Mouse (Mus musculus) heart, embryonic 11.5 days (tissue): ENCODE results near the gene Atp6v1g2. TPM values are rescaled to one million over a fixed set of nuclear protein-coding genes. Genes with fewer than 3 reads are reported as not detected.
A peak's percentile ranks its signal among the peaks of the same experiment; 100 is the strongest.

Experiments used
- ATAC-seq: fragments of 200-750 bp; cut with Nextera tagmentation; replicated peaks from 2 replicates; pipeline ENCODE4 v1.8.0; 2017; ENCODE audit warnings: moderate library complexity; ENCODE audit not compliant: insufficient number of reproducible peaks, low FRiP score, low TSS enrichment
- H3K27ac ChIP-seq: fragments of 300-500 bp; sonication (generic); 2 replicates; pipeline ENCODE4 v1.5.1; 2014; ENCODE audit warnings: mild to moderate bottlenecking, low read depth, low read length
- H3K27me3 ChIP-seq: fragments of 300-500 bp; sonication (generic); 2 replicates; pipeline ENCODE4 v1.6.1; 2014; ENCODE audit warnings: mild to moderate bottlenecking, low read length, mixed read lengths; ENCODE audit not compliant: control insufficient read depth, insufficient read depth
- H3K36me3 ChIP-seq: fragments of 300-500 bp; sonication (generic); 2 replicates; pipeline ENCODE4 v1.6.1; 2014; ENCODE audit warnings: mild to moderate bottlenecking, low read length, moderate library complexity, mixed read lengths; ENCODE audit not compliant: control insufficient read depth, insufficient read depth
- H3K4me1 ChIP-seq: fragments of 300-500 bp; sonication (generic); 2 replicates; pipeline ENCODE4 v1.6.1; 2014; ENCODE audit warnings: low read length; ENCODE audit not compliant: control insufficient read depth, insufficient read depth
- H3K4me2 ChIP-seq: fragments of 300-500 bp; sonication (generic); 2 replicates; pipeline ENCODE4 v1.6.1; 2014; ENCODE audit warnings: mild to moderate bottlenecking, moderate library complexity
- H3K4me3 ChIP-seq: fragments of 300-500 bp; sonication (generic); 2 replicates; pipeline ENCODE4 v1.5.1; 2014; ENCODE audit warnings: low read depth, low read length
- H3K9ac ChIP-seq: fragments of 300-500 bp; sonication (generic); 2 replicates; pipeline ENCODE4 v1.6.1; 2014; ENCODE audit warnings: mild to moderate bottlenecking, low read depth, low read length, moderate library complexity
- H3K9me3 ChIP-seq: fragments of 300-500 bp; sonication (generic); replicated peaks from 2 replicates; pipeline ENCODE4 v1.6.1; 2016; ENCODE audit warnings: low read length; ENCODE audit not compliant: control insufficient read depth
- WGBS: fragments of 180-500 bp; shearing (Covaris S2); extraction: QIAGEN DNeasy Blood & Tissue Kit; methylation state at CpG from one replicate; pipeline ENCODE4 v1.1.7; 2014; ENCODE audit not compliant: insufficient replicate concordance; 5-methylcytosine and 5-hydroxymethylcytosine counted together
- polyA plus RNA-seq: library from polyadenylated mRNA; unstranded; fragments of >200 nt; fragmentation: Nextera tagmentation; extraction: Ambion mirVana; gene quantifications from 2 replicates; pipeline ENCODE4 v1.2.1, GENCODE M21; 2014

Atp6v1g2 gene
- polyA plus RNA-seq, 1 experiment from 2014 or later: 10.1 TPM

- no peak for ATAC-seq
These were observed 4.0 kb downstream of the Atp6v1g2 start for GRCm38 (mm10) chr17:35237504-35237903.

GRCm38 (mm10) chr17:35239700-35240099 is 6.2 kb downstream of the Atp6v1g2 start:
- no peaks in the 10 kb centered on the region for H3K27me3 ChIP-seq
- H3K4me2 ChIP-seq: no peak overlapping the region
- WGBS: 76% methylated on average over 5 of the region's 5 CpGs
- no peaks in the 10 kb centered on the region for H3K9me3 ChIP-seq
- H3K27ac ChIP-seq: no peak overlapping the region
- H3K36me3 ChIP-seq: peaks cover 12% of the 10 kb centered on the region
- ATAC-seq: no peak
- H3K4me3 ChIP-seq: no peak overlapping the region
- H3K9ac ChIP-seq: no peak overlapping the region
- peaks cover 27% of the 10 kb centered on the region for H3K4me1 ChIP-seq

More at GRCm38 (mm10) chr17:35237504-35237903, 4.0 kb downstream of the Atp6v1g2 start:
- Histone ChIP-seq H3K27ac (no peak overlapping the region), H3K4me1 (peaks cover 23% of the 10 kb centered on the region), H3K4me2 (no peak overlapping the region), H3K9ac (no peak overlapping the region), H3K4me3 (no peak overlapping the region), H3K9me3 (no peaks in the 10 kb centered on the region), H3K36me3 (no peaks in the 10 kb centered on the region), H3K27me3 (no peaks in the 10 kb centered on the region)
- 78% methylated on average over 12 of the region's 12 CpGs for WGBS

GRCm38 (mm10) chr17:35240384-35241304 is 7.2 kb downstream of the Atp6v1g2 start:
- H3K9ac ChIP-seq: peak overlapping the region; percentile 94
- H3K9me3 ChIP-seq: no peaks in the 10 kb centered on the region
- peak overlapping the region; percentile 96 for H3K4me2 ChIP-seq
- H3K4me1 ChIP-seq: peaks cover 34% of the 10 kb centered on the region
- 28% methylated on average over 12 of the region's 12 CpGs for WGBS
- no peak for ATAC-seq
- H3K27ac ChIP-seq: peak overlapping the region; percentile 99
- peak overlapping the region; percentile 70 for H3K4me3 ChIP-seq
- H3K27me3 ChIP-seq: no peaks in the 10 kb centered on the region
- H3K36me3 ChIP-seq: peaks cover 20% of the 10 kb centered on the region

GRCm38 (mm10) chr17:35241305-35242014 is 8.0 kb downstream of the Atp6v1g2 start, which contains the start of gene Ddx39b:
Ddx39b (plus strand) TSS chr17:35241746.
- peak within 1 kb of the TSS; percentile 99 for H3K27ac ChIP-seq
- H3K27me3 ChIP-seq: no peaks in the 10 kb centered on the region
- H3K4me3 ChIP-seq: peak within 1 kb of the TSS; percentile 70
- no peaks in the 10 kb centered on the region for H3K9me3 ChIP-seq
- peaks cover 29% of the 10 kb centered on the region for H3K36me3 ChIP-seq
- H3K4me2 ChIP-seq: peak within 1 kb of the TSS; percentile 96
- under 1% methylated on average over 69 of the region's 69 CpGs for WGBS
- H3K4me1 ChIP-seq: peaks cover 37% of the 10 kb centered on the region
- peak; percentile 86 for ATAC-seq
- H3K9ac ChIP-seq: peak within 1 kb of the TSS; percentile 94

- Histone ChIP-seq H3K36me3 (peaks cover 37% of the 10 kb centered on the region), H3K9ac (peak overlapping the region; percentile 94), H3K4me1 (peaks cover 34% of the 10 kb centered on the region), H3K4me3 (peak overlapping the region; percentile 70), H3K27ac (peak overlapping the region; percentile 99), H3K4me2 (peak overlapping the region; percentile 96), H3K9me3 (no peaks in the 10 kb centered on the region), H3K27me3 (no peaks in the 10 kb centered on the region)
- under 1% methylated on average over 55 of the region's 55 CpGs for WGBS
- peak; percentile 60 for ATAC-seq
These were observed 8.8 kb downstream of the Atp6v1g2 start for GRCm38 (mm10) chr17:35242015-35242941.

- peaks cover 42% of the 10 kb centered on the region for H3K36me3 ChIP-seq
- 7% methylated on average over 16 of the region's 16 CpGs for WGBS
- H3K9me3 ChIP-seq: no peaks in the 10 kb centered on the region
These were observed 9.6 kb downstream of the Atp6v1g2 start for GRCm38 (mm10) chr17:35243086-35243485.

GRCm38 (mm10) chr17:35244999-35245398 is 11.5 kb downstream of the Atp6v1g2 start:
- Histone ChIP-seq H3K27me3 (no peaks in the 10 kb centered on the region), H3K9me3 (no peaks in the 10 kb centered on the region), H3K36me3 (peaks cover 56% of the 10 kb centered on the region), H3K4me1 (peaks cover 34% of the 10 kb centered on the region), H3K27ac (no peak overlapping the region; the same call in 1 of the 2 replicates), H3K9ac (0 out of 2 replicates have a peak overlapping the region, but pooled peaks have one; percentile 94), H3K4me2 (peak overlapping the region; percentile 96), H3K4me3 (peak overlapping the region; percentile 70; the same call in 1 of the 2 replicates)
- no peak for ATAC-seq
- 76% methylated on average over 2 of the region's 2 CpGs for WGBS

More at GRCm38 (mm10) chr17:35243086-35243485, 9.6 kb downstream of the Atp6v1g2 start:
- peaks cover 34% of the 10 kb centered on the region for H3K4me1 ChIP-seq
- ATAC-seq: no peak
- H3K9ac ChIP-seq: peak overlapping the region; percentile 94
- H3K4me3 ChIP-seq: peak overlapping the region; percentile 70
- no peaks in the 10 kb centered on the region for H3K27me3 ChIP-seq
- peak overlapping the region; percentile 99 for H3K27ac ChIP-seq
- H3K4me2 ChIP-seq: peak overlapping the region; percentile 96
